Mouse (Mus musculus) intestine, postnatal 0 days (tissue): Measurements from ENCODE around the gene Ogfod2. TPM values are rescaled to one million over a fixed set of nuclear protein-coding genes. Genes with fewer than 3 reads are reported as not detected.

ENCODE experiments used
- ATAC-seq: fragments of 200-750 bp; cut with Nextera tagmentation; 2 replicates; pipeline ENCODE4 v1.8.0; 2017; ENCODE audit warnings: mild to moderate bottlenecking, moderate TSS enrichment, moderate library complexity
- H3K27ac ChIP-seq: fragments of 300-500 bp; sonication (generic); 2 replicates; pipeline ENCODE4 v1.5.1; 2014; ENCODE audit warnings: mild to moderate bottlenecking, low read depth, low read length, moderate library complexity
- H3K27me3 ChIP-seq: fragments of 300-500 bp; sonication (generic); replicated peaks from 2 replicates; pipeline ENCODE4 v1.6.1; 2014; ENCODE audit warnings: low read length, mixed read lengths; ENCODE audit not compliant: control insufficient read depth, insufficient read depth
- H3K36me3 ChIP-seq: fragments of 300-500 bp; sonication (generic); 2 replicates; pipeline ENCODE4 v1.6.1; 2014; ENCODE audit warnings: mild to moderate bottlenecking, moderate library complexity; ENCODE audit not compliant: control insufficient read depth, insufficient read depth
- H3K4me1 ChIP-seq: fragments of 300-500 bp; sonication (generic); replicated peaks from 2 replicates; pipeline ENCODE4 v1.6.1; 2014; ENCODE audit warnings: antibody characterized with exemption, low read length, mixed read lengths; ENCODE audit not compliant: control insufficient read depth, insufficient read depth
- H3K4me2 ChIP-seq: fragments of 300-500 bp; sonication (generic); replicated peaks from 2 replicates; pipeline ENCODE4 v1.6.1; 2014; ENCODE audit warnings: low read depth, mild to moderate bottlenecking, moderate library complexity
- H3K4me3 ChIP-seq: fragments of 300-500 bp; sonication (generic); 2 replicates; pipeline ENCODE4 v1.5.1; 2014; ENCODE audit warnings: low read depth, low read length
- H3K9ac ChIP-seq: fragments of 300-500 bp; sonication (generic); 2 replicates; pipeline ENCODE4 v1.6.1; 2014; ENCODE audit warnings: mild to moderate bottlenecking, low read depth, low read length
- H3K9me3 ChIP-seq: fragments of 300-500 bp; sonication (generic); 2 replicates; pipeline ENCODE4 v1.6.1; 2016; ENCODE audit warnings: mixed run types; ENCODE audit not compliant: control insufficient read depth
- CTCF ChIP-seq: sonication (generic); IDR thresholded peaks from 2 replicates; pipeline ENCODE4 v1.5.1; 2016; ENCODE audit warnings: low read depth, mild to moderate bottlenecking, control low read depth, antibody characterized with exemption, moderate library complexity
- WGBS: fragments of 180-500 bp; shearing (Covaris S2); extraction: QIAGEN DNeasy Blood & Tissue Kit; methylation state at CpG from one replicate; pipeline ENCODE4 v1.1.7; 2014; 5-methylcytosine and 5-hydroxymethylcytosine counted together
- polyA plus RNA-seq: library from polyadenylated mRNA; unstranded; fragments of >200 nt; fragmentation: Nextera tagmentation; extraction: Ambion mirVana; gene quantifications from 2 replicates; pipeline ENCODE4 v1.2.1, GENCODE M21; 2015

The Ogfod2 gene
- polyA plus RNA-seq, 1 experiment from 2014 or later, result 21.3 TPM

GRCm38 (mm10) chr5:124077241-124077640 is 34.9 kb upstream of the Ogfod2 start:
- Histone ChIP-seq H3K4me2 (no peak overlapping the region), H3K9me3 (no peaks in the 10 kb centered on the region), H3K9ac (no peak overlapping the region), H3K27ac (peak overlapping the region; percentile 63; the same call in 1 of the 2 replicates), H3K36me3 (no peaks in the 10 kb centered on the region), H3K4me1 (peaks cover 4% of the 10 kb centered on the region; the same call in 1 of the 2 replicates), H3K4me3 (no peak overlapping the region), H3K27me3 (no peaks in the 10 kb centered on the region)
- no peak for ATAC-seq
- 86% methylated on average over 13 of the region's 13 CpGs for WGBS
- no peak for TF ChIP-seq CTCF

DNA sequence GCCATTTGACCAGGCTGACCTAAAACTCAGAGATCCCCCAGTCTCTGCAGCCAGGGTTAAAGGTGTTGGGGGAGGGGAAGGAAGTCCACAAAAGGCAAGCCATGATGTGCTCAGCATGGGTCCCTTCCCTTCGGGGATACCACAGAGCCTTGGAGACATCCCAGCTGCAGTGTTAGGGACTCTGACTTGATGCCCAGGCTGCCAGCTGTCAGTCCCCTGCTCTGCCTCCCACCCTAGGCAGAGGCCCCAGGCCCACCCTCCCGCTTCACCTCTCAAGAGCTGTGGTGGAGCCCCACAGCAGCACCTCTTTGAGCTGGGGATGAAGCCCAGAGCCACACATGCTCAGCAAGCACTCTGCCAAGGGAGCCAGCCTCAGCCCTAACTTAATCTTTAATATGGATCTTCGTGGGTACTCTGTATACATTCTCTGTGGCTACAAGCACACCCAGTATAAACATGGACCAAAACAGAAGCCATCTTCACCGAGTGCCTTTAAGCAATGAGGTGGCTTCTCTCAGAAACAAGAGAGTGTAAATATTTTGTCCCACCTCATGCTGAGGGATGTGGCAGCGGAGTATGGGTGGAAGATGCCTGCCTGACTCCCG is 34.1 kb upstream of the Ogfod2 start:
- Histone ChIP-seq H3K27me3 (no peaks in the 10 kb centered on the region), H3K4me1 (peaks cover 4% of the 10 kb centered on the region; the same call in 1 of the 2 replicates), H3K4me3 (no peak overlapping the region), H3K9me3 (no peaks in the 10 kb centered on the region), H3K27ac (no peak overlapping the region), H3K4me2 (no peak overlapping the region), H3K36me3 (no peaks in the 10 kb centered on the region), H3K9ac (no peak overlapping the region)
- ATAC-seq, result no peak
- no peak for TF ChIP-seq CTCF
- WGBS, result 69% methylated on average over 6 of the region's 6 CpGs

DNA sequence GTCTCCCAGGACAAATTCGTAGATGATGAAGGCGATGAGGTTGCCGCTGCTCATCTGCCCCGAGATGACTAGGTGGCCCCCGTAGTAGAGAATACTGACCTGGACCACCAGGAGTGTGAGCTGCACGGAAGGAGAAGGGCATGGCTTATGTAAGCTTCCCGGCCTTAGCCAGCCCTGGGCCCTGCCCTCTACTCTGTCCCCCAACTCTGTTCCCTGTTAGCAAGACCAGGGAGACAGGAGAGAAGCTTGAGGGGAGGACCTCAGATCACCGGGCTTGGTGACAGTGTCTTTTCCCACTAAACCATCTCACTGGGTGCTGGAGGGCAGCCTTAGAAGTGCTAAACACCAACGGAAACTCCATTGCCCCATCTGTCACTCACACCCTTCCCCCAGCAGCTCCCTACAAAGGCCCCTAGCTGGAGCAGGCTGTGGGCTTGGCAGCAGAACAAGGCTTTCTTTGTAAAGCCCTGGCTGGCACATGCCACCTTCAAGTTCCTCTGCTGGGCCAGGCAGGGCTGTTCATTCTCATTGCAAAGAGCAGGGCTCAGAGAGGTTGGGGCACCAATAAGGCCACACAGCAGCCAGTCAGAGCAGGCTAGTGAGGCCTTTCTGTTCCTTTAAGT is 33.2 kb upstream of the Ogfod2 start:
- Histone ChIP-seq H3K27ac (no peak overlapping the region), H3K9me3 (no peaks in the 10 kb centered on the region), H3K27me3 (no peaks in the 10 kb centered on the region), H3K4me2 (no peak overlapping the region), H3K9ac (no peak overlapping the region), H3K4me1 (peaks cover 4% of the 10 kb centered on the region; the same call in 1 of the 2 replicates), H3K36me3 (no peaks in the 10 kb centered on the region), H3K4me3 (no peak overlapping the region)
- 65% methylated on average over 9 of the region's 9 CpGs for WGBS
- no peak for TF ChIP-seq CTCF
- no peak for ATAC-seq

- Histone ChIP-seq H3K4me1 (peaks cover 4% of the 10 kb centered on the region; the same call in 1 of the 2 replicates), H3K9me3 (no peaks in the 10 kb centered on the region), H3K27ac (no peak overlapping the region), H3K4me3 (no peak overlapping the region), H3K27me3 (no peaks in the 10 kb centered on the region), H3K9ac (no peak overlapping the region), H3K4me2 (no peak overlapping the region), H3K36me3 (no peaks in the 10 kb centered on the region)
- no peak for ATAC-seq
- TF ChIP-seq CTCF, result no peak
- WGBS, result 91% methylated on average over 17 of the region's 17 CpGs
These were observed 32.2 kb upstream of the Ogfod2 start for GRCm38 (mm10) chr5:124079880-124080279.

DNA sequence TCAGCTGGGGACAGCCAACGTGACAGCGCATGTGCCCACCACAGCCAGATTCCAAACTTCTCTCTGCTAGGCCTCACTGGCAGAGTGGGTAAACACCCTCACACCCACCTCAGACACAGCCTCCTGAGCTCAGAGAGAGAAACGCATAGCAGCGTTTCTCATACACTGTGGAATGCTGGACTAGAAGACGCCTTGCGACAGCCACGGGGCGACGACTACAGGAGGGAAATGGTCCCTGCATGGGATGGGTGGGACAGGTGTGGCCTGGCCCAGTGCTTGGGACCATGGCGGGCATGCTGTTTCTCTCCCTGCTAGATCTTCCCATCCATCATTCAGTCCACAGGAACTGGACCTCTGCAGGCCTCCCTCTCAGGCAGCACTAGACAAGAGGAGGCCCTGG is 29.6 kb upstream of the Ogfod2 start:
- Histone ChIP-seq H3K36me3 (no peaks in the 10 kb centered on the region), H3K4me2 (no peak overlapping the region), H3K27me3 (no peaks in the 10 kb centered on the region), H3K27ac (no peak overlapping the region), H3K4me3 (no peak overlapping the region), H3K9ac (no peak overlapping the region), H3K4me1 (no peaks in the 10 kb centered on the region), H3K9me3 (no peaks in the 10 kb centered on the region)
- WGBS, result 75% methylated on average over 10 of the region's 10 CpGs
- no peak for ATAC-seq
- peak; percentile 48 for TF ChIP-seq CTCF

DNA sequence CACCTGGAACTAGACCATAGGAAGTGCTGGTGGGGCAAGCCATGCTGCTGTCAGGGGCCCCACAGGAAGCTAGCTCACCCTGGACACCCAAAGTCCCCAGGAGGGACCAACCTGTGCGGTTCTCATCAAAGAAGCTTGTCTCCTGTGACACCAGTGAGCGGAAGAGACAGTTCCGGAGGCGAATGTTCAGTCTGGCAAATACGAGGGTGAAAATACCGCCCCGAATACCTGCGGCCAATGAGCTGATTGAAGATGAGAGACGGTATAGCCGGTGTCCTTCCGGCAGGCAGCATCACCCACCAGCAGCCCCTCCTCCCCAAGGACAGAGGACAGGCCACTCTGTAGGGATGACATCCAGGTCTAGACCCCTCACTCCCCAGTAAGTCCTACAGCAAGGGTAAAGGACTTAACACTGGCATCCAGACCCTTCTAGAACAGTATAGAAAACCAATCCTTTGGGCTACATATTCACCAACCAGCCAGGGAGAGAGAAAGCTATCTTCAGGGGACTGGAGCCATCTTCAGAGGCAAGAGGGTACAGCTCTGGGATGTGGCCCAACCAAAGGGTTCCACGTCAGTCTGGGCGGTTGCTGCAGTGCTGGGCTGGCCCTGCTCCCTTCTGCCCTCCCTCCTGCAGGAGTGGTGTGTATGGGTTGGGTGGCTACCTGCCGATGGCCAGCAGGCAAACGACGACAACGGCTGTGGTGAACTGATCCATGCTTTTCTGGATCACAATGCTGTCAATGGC is 29.0 kb upstream of the Ogfod2 start:
- Histone ChIP-seq H3K36me3 (no peaks in the 10 kb centered on the region), H3K9ac (no peak overlapping the region; the same call in 1 of the 2 replicates), H3K4me1 (no peaks in the 10 kb centered on the region), H3K4me2 (no peak overlapping the region), H3K9me3 (no peaks in the 10 kb centered on the region), H3K4me3 (no peak overlapping the region), H3K27ac (no peak overlapping the region), H3K27me3 (no peaks in the 10 kb centered on the region)
- 90% methylated on average over 17 of the region's 17 CpGs for WGBS
- 0 out of 2 replicates have a peak, but pooled peaks have one; percentile 4 for TF ChIP-seq CTCF
- ATAC-seq, result no peak
